Mouse (Mus musculus) adrenal gland, adult 18-20 months (tissue): ENCODE data around the gene Vangl2. TPM values are rescaled to one million over a fixed set of nuclear protein-coding genes. Genes with fewer than 3 reads are reported as not detected.
A peak's percentile ranks its signal among the peaks of the same experiment; 100 is the strongest.
"Not testable (repeated sequence)": the region's sequence is repeated elsewhere in the genome, so short reads cannot be mapped to it uniquely, and the experiment has no call there.

Experiments
- DNase-seq, 2 experiments: peaks; one replicate each; pipeline ENCODE4 v3.0.0; 2021 to 2022; ENCODE audit warnings: low spot score in 2 of 2
- total RNA-seq, 2 experiments: library from RNA; stranded (reverse); gene quantifications; 1 replicate in 1 of 2; 2 replicates in 1 of 2; pipeline ENCODE4 v1.2.3; 2021

The Vangl2 gene
- total RNA-seq, 2 experiments from 2014 or later, result 1.6 to 1.7 TPM

- no peak for DNase-seq
Observed at GRCm38 (mm10) chr1:172008351-172008750, 19.9 kb downstream of the Vangl2 start.

- DNase-seq, result no peak
Observed at GRCm38 (mm10) chr1:172007761-172008160, 20.5 kb downstream of the Vangl2 start.

GRCm38 (mm10) chr1:172001665-172002064 is 26.6 kb downstream of the Vangl2 start:
- DNase-seq, result no peak

- peak in 1 of 2 experiments; percentile 45 for DNase-seq
Observed at GRCm38 (mm10) chr1:172000641-172001040, 27.6 kb downstream of the Vangl2 start.

GRCm38 (mm10) chr1:171998820-171999597 is 29.2 kb downstream of the Vangl2 start:
- no peak for DNase-seq

GRCm38 (mm10) chr1:171996701-171997100 is 31.5 kb downstream of the Vangl2 start:
- no peak for DNase-seq

- no peak for DNase-seq
Observed at GRCm38 (mm10) chr1:171994918-171995715, 33.1 kb downstream of the Vangl2 start.

GRCm38 (mm10) chr1:171994501-171994900 is 33.7 kb downstream of the Vangl2 start:
- no peak for DNase-seq

GRCm38 (mm10) chr1:171992901-171993530 is 35.2 kb downstream of the Vangl2 start:
- DNase-seq, result no peak

GRCm38 (mm10) chr1:171991883-171992282 is 36.4 kb downstream of the Vangl2 start:
- no peak for DNase-seq

GRCm38 (mm10) chr1:171984121-171984520 is 44.1 kb downstream of the Vangl2 start:
- DNase-seq, result no peak

- DNase-seq, result no peak
Observed at GRCm38 (mm10) chr1:171983372-171984001, 44.8 kb downstream of the Vangl2 start.

GRCm38 (mm10) chr1:171982740-171983139 is 45.5 kb downstream of the Vangl2 start:
- no peak for DNase-seq

- DNase-seq, result no peak
Observed at GRCm38 (mm10) chr1:171982170-171982569, 46.1 kb downstream of the Vangl2 start.

GRCm38 (mm10) chr1:171979969-171980730 is 48.1 kb downstream of the Vangl2 start:
- DNase-seq, result no peak

- no peak for DNase-seq
Observed at GRCm38 (mm10) chr1:171977891-171978290, 50.4 kb downstream of the Vangl2 start.

GRCm38 (mm10) chr1:171976826-171977539 is 51.3 kb downstream of the Vangl2 start:
- DNase-seq, result no peak

GRCm38 (mm10) chr1:171975831-171976230 is 52.4 kb downstream of the Vangl2 start:
- no peak for DNase-seq

GRCm38 (mm10) chr1:171975377-171975776 is 52.9 kb downstream of the Vangl2 start:
- no peak for DNase-seq

GRCm38 (mm10) chr1:171974361-171974760 is 53.9 kb downstream of the Vangl2 start:
- not testable (repeated sequence) for DNase-seq
